In the genomic region with DNA sequence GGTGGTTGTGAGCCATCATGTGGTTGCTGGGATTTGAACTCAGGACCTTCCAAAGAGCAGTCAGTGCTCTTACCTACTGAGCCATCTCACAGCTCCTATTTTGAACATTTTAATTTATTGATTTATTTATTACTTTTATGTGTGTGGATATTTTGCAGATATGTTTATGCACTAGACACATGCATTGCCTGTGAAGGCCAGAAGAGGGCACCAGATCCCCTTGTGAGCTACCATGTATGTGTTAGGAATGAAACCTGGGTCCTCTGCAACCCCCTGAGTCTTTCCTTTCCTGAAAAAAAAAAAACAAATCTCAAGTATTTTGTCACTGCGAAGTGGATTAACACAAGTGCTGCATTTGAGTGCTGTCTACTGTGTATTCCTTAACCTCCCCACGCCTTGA, we compare ENCODE assay signal across 8 mouse cellular contexts. TPM values are rescaled to one million over a fixed set of nuclear protein-coding genes. Genes with fewer than 3 reads are reported as not detected.
A peak's percentile ranks its signal among the peaks of the same experiment; 100 is the strongest.
DNase-seq lines count a peak whose midpoint lies in the region; ATAC-seq and TF ChIP-seq lines count a peak whose summit lies in the region.

No protein-coding gene starts in this region.

- no peak overlapping the region for H3K9ac ChIP-seq in forebrain, embryonic 14.5 days (ENCODE audit: low read length)
- H3K9ac ChIP-seq in forebrain, embryonic 13.5 days: no peak overlapping the region
- no peak overlapping the region for H3K9ac ChIP-seq in embryonic facial prominence, embryonic 11.5 days (replicated peaks; ENCODE audit: low read length)
- H3K9ac ChIP-seq in lung, postnatal 0 days (replicated peaks; ENCODE audit: low read depth): no peak overlapping the region

- no peak overlapping the region for H3K4me2 ChIP-seq in forebrain, embryonic 14.5 days (ENCODE audit: low read length)
- H3K4me2 ChIP-seq in forebrain, embryonic 13.5 days: no peak overlapping the region
- no peak overlapping the region for H3K4me2 ChIP-seq in embryonic facial prominence, embryonic 11.5 days (ENCODE audit: low read depth, low read length)
- no peak overlapping the region for H3K4me2 ChIP-seq in lung, postnatal 0 days (replicated peaks; ENCODE audit: low read depth, low read length)

- H3K36me3 ChIP-seq in forebrain, embryonic 14.5 days (ENCODE audit: control insufficient read depth, insufficient read depth, low read length): no peaks in the 10 kb centered on the region
- H3K36me3 ChIP-seq in forebrain, embryonic 13.5 days (ENCODE audit: poor library complexity, severe bottlenecking): no peaks in the 10 kb centered on the region
- no peaks in the 10 kb centered on the region for H3K36me3 ChIP-seq in embryonic facial prominence, embryonic 11.5 days (replicated peaks; ENCODE audit: control insufficient read depth, insufficient read depth, low read depth, low read length)
- no peaks in the 10 kb centered on the region for H3K36me3 ChIP-seq in lung, postnatal 0 days (ENCODE audit: insufficient read depth, low read length)

- TF ChIP-seq EP300 in lung, postnatal 0 days (IDR thresholded peaks at IDR 0.05): no peak

- no peaks in the 10 kb centered on the region for H3K9me3 ChIP-seq in forebrain, embryonic 14.5 days (replicated peaks; ENCODE audit: control insufficient read depth, low read length)
- no peaks in the 10 kb centered on the region for H3K9me3 ChIP-seq in forebrain, embryonic 13.5 days (replicated peaks)
- H3K9me3 ChIP-seq in embryonic facial prominence, embryonic 11.5 days (replicated peaks; ENCODE audit: control insufficient read depth, low read length): no peaks in the 10 kb centered on the region
- H3K9me3 ChIP-seq in lung, postnatal 0 days (ENCODE audit: low read length): no peaks in the 10 kb centered on the region

- no peak overlapping the region for H3K4me3 ChIP-seq in forebrain, embryonic 14.5 days (ENCODE audit: low read depth, low read length)
- no peak overlapping the region for H3K4me3 ChIP-seq in forebrain, embryonic 13.5 days
- H3K4me3 ChIP-seq in embryonic facial prominence, embryonic 11.5 days (ENCODE audit: low read depth, low read length): no peak overlapping the region
- H3K4me3 ChIP-seq in lung, postnatal 0 days (ENCODE audit: low read depth, low read length): no peak overlapping the region

- H3K27me3 ChIP-seq in forebrain, embryonic 14.5 days (replicated peaks; ENCODE audit: control insufficient read depth, insufficient read depth, low read length): no peaks in the 10 kb centered on the region
- H3K27me3 ChIP-seq in forebrain, embryonic 13.5 days: no peaks in the 10 kb centered on the region
- H3K27me3 ChIP-seq in embryonic facial prominence, embryonic 11.5 days (ENCODE audit: control insufficient read depth, insufficient read depth, low read length): no peaks in the 10 kb centered on the region
- H3K27me3 ChIP-seq in lung, postnatal 0 days (replicated peaks; ENCODE audit: insufficient read depth, low read length): no peaks in the 10 kb centered on the region

- WGBS in forebrain, embryonic 14.5 days: 39% methylated on average over 2 of the region's 2 CpGs
- 38% methylated on average over 2 of the region's 2 CpGs for WGBS in forebrain, embryonic 13.5 days
- 37% methylated on average over 2 of the region's 2 CpGs for WGBS in embryonic facial prominence, embryonic 11.5 days
- 54% methylated on average over 2 of the region's 2 CpGs for WGBS in lung, postnatal 0 days

- no peaks in the 10 kb centered on the region for H3K4me1 ChIP-seq in forebrain, embryonic 14.5 days (ENCODE audit: control insufficient read depth, insufficient read depth, low read length)
- no peaks in the 10 kb centered on the region for H3K4me1 ChIP-seq in forebrain, embryonic 13.5 days
- no peaks in the 10 kb centered on the region for H3K4me1 ChIP-seq in embryonic facial prominence, embryonic 11.5 days (ENCODE audit: control insufficient read depth, insufficient read depth, low read length)
- no peaks in the 10 kb centered on the region for H3K4me1 ChIP-seq in lung, postnatal 0 days (ENCODE audit: insufficient read depth, low read depth, low read length)

- peak; percentile 71 for TF ChIP-seq CTCF in lung, postnatal 0 days (IDR thresholded peaks at IDR 0.05)

- peak; percentile 32; the same call in 1 of the 2 replicates for ATAC-seq in forebrain, embryonic 14.5 days
- no peak for ATAC-seq in forebrain, embryonic 13.5 days
- ATAC-seq in embryonic facial prominence, embryonic 11.5 days (replicated peaks; ENCODE audit: insufficient number of reproducible peaks, low FRiP score, low TSS enrichment, low read depth): no peak
- no peak for ATAC-seq in lung, postnatal 0 days

- H3K27ac ChIP-seq in forebrain, embryonic 14.5 days (ENCODE audit: low read depth, low read length): no peak overlapping the region
- no peak overlapping the region for H3K27ac ChIP-seq in forebrain, embryonic 13.5 days
- no peak overlapping the region for H3K27ac ChIP-seq in embryonic facial prominence, embryonic 11.5 days (replicated peaks; ENCODE audit: low read depth, low read length)
- H3K27ac ChIP-seq in lung, postnatal 0 days (ENCODE audit: low read length): no peak overlapping the region

- peak; percentile 48 for DNase-seq in forebrain, embryonic 14.5 days (ENCODE audit: low spot score)
- DNase-seq in urinary bladder, postnatal 36 days (ENCODE audit: low spot score in 2 of 2): peak; percentile 13 to 20
- DNase-seq in urinary bladder, adult 2 months (ENCODE audit: low spot score): no peak
- DNase-seq in embryonic facial prominence, embryonic 11.5 days (ENCODE audit: low spot score): peak; percentile 56
- peak; percentile 18 to 78 for DNase-seq in layer of hippocampus, adult 18-20 months (ENCODE audit: low spot score in 2 of 2)
- DNase-seq in lung, postnatal 0 days (ENCODE audit: low spot score): peak; percentile 32
- peak; percentile 24 for DNase-seq in thymus, postnatal 0 days (ENCODE audit: low spot score)

RNA-seq across cellular contexts. Expression of gene Zcchc12, which starts 30.9 kb away (rescaled TPM):
- polyA plus RNA-seq in forebrain, embryonic 14.5 days (2014; fragmentation: Nextera tagmentation; extraction: Ambion mirVana): 202 and 243 TPM in 2 replicates
- polyA plus RNA-seq in forebrain, embryonic 13.5 days (2015; fragmentation: Nextera tagmentation; extraction: Ambion mirVana): 91.0 and 133 TPM in 2 replicates
- 0.25 and 0.34 TPM in 2 replicates for polyA plus RNA-seq in urinary bladder, adult 2 months (2012; rRNA removed)
- polyA plus RNA-seq in embryonic facial prominence, embryonic 11.5 days (2014; fragmentation: Nextera tagmentation; extraction: Ambion mirVana): 16.3 and 16.6 TPM in 2 replicates
- 10 to 100 TPM; 45.9 to 55.5 TPM for total RNA-seq in layer of hippocampus, adult 18-20 months (2021)
- 1.2 and 1.3 TPM in 2 replicates for polyA plus RNA-seq in lung, postnatal 0 days (2015; fragmentation: Nextera tagmentation; extraction: Ambion mirVana)
- polyA plus RNA-seq in thymus, postnatal 0 days (2015; fragmentation: Nextera tagmentation; extraction: Ambion mirVana): 3.4 and 3.5 TPM in 2 replicates
